Mouse (Mus musculus): ENCODE data around the gene Sept1.
A peak's percentile ranks its signal among the peaks of the same experiment; 100 is the strongest.
"Not testable (repeated sequence)": the region's sequence is repeated elsewhere in the genome, so short reads cannot be mapped to it uniquely, and the experiment has no call there.

Sept1 gene

GRCm38 (mm10) chr7:127192989-127193388, 39.9 kb downstream of the Sept1 start:
- DNase-seq = peak; percentile 83

DNA sequence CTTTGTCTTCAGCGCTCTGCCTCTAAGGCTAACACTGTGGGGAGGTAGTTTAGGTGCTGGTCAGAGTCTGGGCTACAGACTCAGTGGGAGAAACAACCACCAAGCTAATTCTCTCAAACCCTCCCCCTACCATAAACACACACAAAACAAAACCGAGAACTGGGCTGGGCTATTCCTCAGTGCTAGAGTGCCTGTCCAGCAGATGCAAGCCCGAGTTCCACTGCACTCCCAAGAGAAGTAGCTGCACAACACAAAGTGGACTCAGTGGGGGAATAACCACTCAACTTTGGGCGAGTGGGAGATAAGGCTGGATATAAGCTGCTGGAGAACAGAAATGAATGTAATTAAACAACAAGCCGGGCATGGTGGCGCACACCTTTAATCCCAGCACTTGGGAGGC, 42.3 kb downstream of the Sept1 start:
- no peak for DNase-seq

GRCm38 (mm10) chr7:127188305-127189276, 44.3 kb downstream of the Sept1 start:
- DNase-seq = no peak

DNA sequence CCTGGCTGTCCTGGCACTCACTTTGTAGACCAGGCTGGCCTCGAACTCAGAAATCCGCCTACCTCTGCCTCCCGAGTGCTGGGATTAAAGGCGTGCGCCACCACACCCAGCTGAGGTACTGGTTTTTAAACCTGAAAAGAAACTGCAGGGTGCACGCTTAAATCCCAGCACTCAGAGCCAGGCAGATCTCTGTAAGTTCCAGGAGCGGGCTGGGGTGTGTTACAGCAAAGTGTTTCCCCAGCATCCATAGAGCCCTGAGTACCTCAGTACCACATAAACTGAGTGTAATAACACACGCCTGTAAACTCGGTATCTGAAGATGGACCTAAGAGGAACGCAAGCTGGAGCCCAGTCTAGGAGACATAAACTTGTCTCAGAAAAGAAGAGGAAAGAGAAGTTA, 45.6 kb downstream of the Sept1 start:
- no peak for DNase-seq

DNA sequence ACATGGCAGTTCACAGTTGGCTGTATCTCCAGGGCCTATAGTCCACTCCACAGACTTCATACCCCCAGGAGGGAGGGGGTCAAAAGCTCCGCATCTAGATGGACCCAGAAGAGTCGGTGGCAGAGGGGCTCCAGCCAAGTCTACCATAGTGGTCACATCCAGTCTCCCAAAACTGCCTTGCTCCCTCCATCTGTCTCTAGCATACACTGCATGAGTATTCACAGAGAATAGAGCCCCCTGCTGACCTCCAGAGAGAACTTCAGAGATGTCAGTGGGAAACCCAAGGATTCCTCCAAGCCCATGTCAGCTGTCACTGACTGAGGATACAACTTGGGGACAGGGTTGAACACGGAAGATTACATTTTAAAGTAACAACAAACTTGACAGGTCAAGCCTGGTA, 47.3 kb downstream of the Sept1 start:
- DNase-seq = no peak

- DNase-seq = no peak
These were observed 48.2 kb downstream of the Sept1 start for GRCm38 (mm10) chr7:127184720-127185119.

DNA sequence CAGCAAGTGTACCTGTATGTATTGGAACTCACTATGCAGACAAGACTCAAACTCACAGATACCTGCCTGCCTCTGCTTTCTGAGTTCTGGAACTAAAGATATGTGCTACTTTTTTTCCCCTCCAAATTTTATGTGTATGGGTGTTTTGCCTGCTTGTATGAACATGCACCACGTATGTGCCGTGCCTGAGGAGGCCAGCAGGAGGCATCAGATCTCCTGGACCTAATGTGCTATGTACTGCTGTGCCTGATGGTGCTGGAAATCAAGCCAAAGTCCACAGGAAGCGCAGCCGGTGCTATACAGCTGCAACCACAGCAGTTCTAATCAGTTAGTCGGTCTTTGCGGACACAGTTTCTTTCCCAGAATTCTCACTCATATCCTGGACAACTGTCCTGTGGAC, 49.1 kb downstream of the Sept1 start:
- DNase-seq = no peak

GRCm38 (mm10) chr7:127183345-127183744, 49.6 kb downstream of the Sept1 start:
- DNase-seq = peak; percentile 58

GRCm38 (mm10) chr7:127181724-127182123, 51.2 kb downstream of the Sept1 start:
- DNase-seq = not testable (repeated sequence)

DNA sequence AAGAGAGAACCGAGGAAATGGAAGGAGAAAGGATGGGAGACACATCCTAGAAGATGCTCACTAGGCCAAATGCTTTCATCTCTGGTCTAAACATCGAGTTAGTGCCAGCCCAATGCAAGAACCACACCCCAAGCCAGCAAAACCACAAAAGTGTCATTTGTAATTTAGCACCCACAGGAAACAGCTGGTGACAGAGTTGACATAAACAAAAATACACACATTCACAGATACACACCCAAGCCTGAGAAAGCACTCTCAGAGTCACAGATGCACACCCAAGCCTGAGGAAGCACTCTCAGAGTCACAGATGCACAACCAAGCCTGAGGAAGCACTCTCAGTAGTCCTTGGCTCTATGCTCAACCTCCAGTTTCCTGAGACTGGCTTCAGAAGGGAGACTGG, 52.1 kb downstream of the Sept1 start:
- DNase-seq = no peak

GRCm38 (mm10) chr7:127176937-127177336, 56.0 kb downstream of the Sept1 start:
- DNase-seq = no peak

DNA sequence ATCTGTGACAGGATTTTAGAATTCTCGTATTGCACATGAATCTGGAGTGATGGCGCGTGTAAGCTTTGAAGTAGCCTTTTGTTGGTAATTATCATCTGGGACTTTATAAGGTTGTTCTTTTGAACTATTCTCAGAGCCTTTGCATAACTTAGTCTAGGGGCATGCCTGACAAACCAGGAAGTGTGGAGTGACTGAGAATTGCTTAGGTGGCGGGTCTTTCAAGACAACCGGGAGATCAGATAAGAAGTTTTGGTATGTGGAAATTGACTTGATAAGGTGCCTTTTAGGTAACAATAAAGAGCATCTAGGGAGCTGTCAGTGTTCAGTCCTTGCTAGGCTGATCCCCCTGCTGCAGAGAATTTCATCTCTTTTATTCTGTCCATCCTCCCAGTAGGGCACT, 66.4 kb downstream of the Sept1 start:
- no peak for DNase-seq

- DNase-seq = no peak
These were observed 67.1 kb downstream of the Sept1 start for GRCm38 (mm10) chr7:127165607-127166493.

Measured in kidney, adult 9 months (tissue).